Mouse (Mus musculus): ENCODE data around the gene Elob. TPM values are rescaled to one million over a fixed set of nuclear protein-coding genes. Genes with fewer than 3 reads are reported as not detected.

The Elob gene
- total RNA-seq (2021): 100 to 1,000 TPM; 353 to 372 TPM

- intact Hi-C loops (cut with DNase I): no loop called here
- DNase-seq (ENCODE audit: low spot score): peak; percentile 66
Measured at GRCm38 (mm10) chr17:23829064-23829619, at the start of gene Elob. Elob (minus strand) TSS chr17:23829136.

GRCm38 (mm10) chr17:23877166-23877565, 48.2 kb upstream of the Elob start:
- intact Hi-C loops (cut with DNase I): no loop called here

GRCm38 (mm10) chr17:23876741-23877140, 47.8 kb upstream of the Elob start:
- DNase-seq (ENCODE audit: low spot score): no peak
- intact Hi-C loops (cut with DNase I): no loop called here

More at GRCm38 (mm10) chr17:23877166-23877565, 48.2 kb upstream of the Elob start:
- no peak for DNase-seq (ENCODE audit: low spot score)

- intact Hi-C loops (cut with DNase I): loop anchor here (1.0 kb wide), 1 partner anchor 86 kb away; no protein-coding TSS in a partner anchor
- no peak for DNase-seq (ENCODE audit: low spot score)
Measured at GRCm38 (mm10) chr17:23873884-23874856, 45.2 kb upstream of the Elob start.

GRCm38 (mm10) chr17:23868513-23868912, 39.6 kb upstream of the Elob start:
- intact Hi-C loops (cut with DNase I): no loop called here

GRCm38 (mm10) chr17:23867756-23868155, 38.8 kb upstream of the Elob start, which contains the start of gene Prss21:
Prss21 (plus strand) TSS chr17:23868056.
- intact Hi-C loops (cut with DNase I): no loop called here
- DNase-seq (ENCODE audit: low spot score): no peak

More at GRCm38 (mm10) chr17:23868513-23868912, 39.6 kb upstream of the Elob start:
- no peak for DNase-seq (ENCODE audit: low spot score)

- intact Hi-C loops (cut with DNase I): no loop called here
- DNase-seq (ENCODE audit: low spot score): no peak
Measured at GRCm38 (mm10) chr17:23862926-23863325, 34.0 kb upstream of the Elob start.

GRCm38 (mm10) chr17:23857913-23858312, 29.0 kb upstream of the Elob start:
- DNase-seq (ENCODE audit: low spot score): no peak

GRCm38 (mm10) chr17:23857193-23857592, 28.3 kb upstream of the Elob start:
- intact Hi-C loops (cut with DNase I): no loop called here
- DNase-seq (ENCODE audit: low spot score): no peak

More at GRCm38 (mm10) chr17:23857913-23858312, 29.0 kb upstream of the Elob start:
- intact Hi-C loops (cut with DNase I): no loop called here

GRCm38 (mm10) chr17:23854229-23854765, 25.4 kb upstream of the Elob start:
- intact Hi-C loops (cut with DNase I): no loop called here
- no peak for DNase-seq (ENCODE audit: low spot score)

GRCm38 (mm10) chr17:23853292-23853691, 24.4 kb upstream of the Elob start:
- no peak for DNase-seq (ENCODE audit: low spot score)
- intact Hi-C loops (cut with DNase I): no loop called here

GRCm38 (mm10) chr17:23850853-23851749, 22.2 kb upstream of the Elob start:
- no peak for DNase-seq (ENCODE audit: low spot score)
- intact Hi-C loops (cut with DNase I): loop anchor here (1.0 kb wide), 1 partner anchor 109 kb away; no protein-coding TSS in a partner anchor

- DNase-seq (ENCODE audit: low spot score): no peak
- intact Hi-C loops (cut with DNase I): no loop called here
Measured at GRCm38 (mm10) chr17:23850028-23850427, 21.1 kb upstream of the Elob start.

GRCm38 (mm10) chr17:23843812-23844273, 14.9 kb upstream of the Elob start, which contains the start of the genes Prss32 and Prss41:
Prss32 (plus strand) TSS chr17:23843855.
Prss41 (minus strand) TSS chr17:23844172.
- no peak for DNase-seq (ENCODE audit: low spot score)

GRCm38 (mm10) chr17:23843141-23843811, 14.3 kb upstream of the Elob start:
- DNase-seq (ENCODE audit: low spot score): no peak
- intact Hi-C loops (cut with DNase I): loop anchor here (5.0 kb wide), 1 partner anchor 96 kb away; the partner anchor contains the start of gene Kremen2

More at GRCm38 (mm10) chr17:23843812-23844273, 14.9 kb upstream of the Elob start, which contains the start of the genes Prss32 and Prss41:
- intact Hi-C loops (cut with DNase I): loop anchor here (5.0 kb wide), 1 partner anchor 97 kb away; the partner anchor contains the start of gene Kremen2

- no peak for DNase-seq (ENCODE audit: low spot score)
- intact Hi-C loops (cut with DNase I): loop anchor here (2.0 to 5.0 kb wide), 2 partner anchors 64 to 94 kb away; partner anchors contain the start of gene Kremen2
Measured at GRCm38 (mm10) chr17:23841145-23841544, 12.2 kb upstream of the Elob start.

- intact Hi-C loops (cut with DNase I): no loop called here
- no peak for DNase-seq (ENCODE audit: low spot score)
Measured at GRCm38 (mm10) chr17:23836006-23836575, 7.2 kb upstream of the Elob start, which contains the start of gene Prss33. Prss33 (minus strand) TSS chr17:23836056.

- intact Hi-C loops (cut with DNase I): no loop called here
- no peak for DNase-seq (ENCODE audit: low spot score)
Measured at GRCm38 (mm10) chr17:23831201-23831600, 2.3 kb upstream of the Elob start.

All from heart, postnatal 25 days (tissue).